Mouse (Mus musculus) C2C12 (cell line): ENCODE data around the gene Pten.
A peak's percentile ranks its signal among the peaks of the same experiment; 100 is the strongest.

Source experiments
- CEBPB ChIP-seq: IDR thresholded peaks from one replicate; pipeline ENCODE4 v1.6.1; 2011; ENCODE audit warnings: low read depth, mild to moderate bottlenecking, control low read depth, moderate library complexity
- CTCF ChIP-seq: IDR thresholded peaks from one replicate; pipeline ENCODE4 v1.5.1; 2011; ENCODE audit not compliant: control insufficient read depth, insufficient read depth, insufficient read length
- MAX ChIP-seq: IDR thresholded peaks from one replicate; pipeline ENCODE4 v1.6.1; 2011; ENCODE audit warnings: mild to moderate bottlenecking, control low read depth
- MYOD1 ChIP-seq: IDR thresholded peaks from one replicate; pipeline ENCODE4 v1.6.1; 2011; ENCODE audit warnings: low read depth; ENCODE audit not compliant: control insufficient read depth, insufficient read length
- MYOG ChIP-seq: IDR thresholded peaks from one replicate; pipeline ENCODE4 v1.6.1; 2011; ENCODE audit not compliant: control insufficient read depth, insufficient read length; ENCODE audit errors: extremely low read depth
- USF1 ChIP-seq: IDR thresholded peaks from one replicate; pipeline ENCODE4 v1.6.1; 2011; ENCODE audit warnings: low read depth, mild to moderate bottlenecking, control low read depth, moderate library complexity

DNA sequence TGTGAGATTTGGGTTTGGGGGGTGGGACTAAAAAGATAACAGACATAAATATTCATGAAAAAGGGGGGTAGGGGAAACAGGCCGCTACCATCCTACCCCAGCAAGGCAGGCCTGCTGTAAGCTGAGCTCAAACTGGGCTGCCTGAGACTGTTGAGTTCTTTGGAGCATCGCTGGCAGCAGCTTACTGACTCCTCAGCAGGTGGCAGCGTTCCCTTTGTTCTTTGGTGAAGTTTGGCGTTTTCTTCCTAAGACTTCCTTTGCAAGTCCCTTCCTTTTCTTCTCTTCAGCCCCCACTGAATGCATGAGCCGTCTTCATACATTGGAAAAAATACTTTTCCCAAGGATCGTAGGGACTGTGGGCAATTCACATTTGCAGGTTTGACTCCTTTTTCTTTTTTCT, 7.9 kb upstream of the Pten start:
- TF ChIP-seq CTCF (peak; percentile 32), MYOG (no peak), USF1 (no peak), MAX (no peak), CEBPB (no peak), MYOD1 (no peak)
